Mouse (Mus musculus): Measurements from ENCODE around the gene Mlph.

- no peak for TF ChIP-seq CTCF (conservative IDR thresholded peaks at IDR 0.05; ENCODE audit: low read length)
- TF ChIP-seq NANOG (IDR thresholded peaks at IDR 0.05; ENCODE audit: borderline replicate concordance, low read length), result no peak
Measured at GRCm38 (mm10) chr1:90953688-90954087, 38.8 kb downstream of the Mlph start.

All from E14TG2a.4 (cell line).